In genomic region chr10:30842643-30843437, GRCm38 (mm10) we compare ENCODE assay signal across 8 mouse cellular contexts. TPM values are rescaled to one million over a fixed set of nuclear protein-coding genes. Genes with fewer than 3 reads are reported as not detected.
DNase-seq lines count a peak whose midpoint lies in the region; ATAC-seq and TF ChIP-seq lines count a peak whose summit lies in the region.

Hey2 (minus strand) TSS chr10:30842801.

- intact Hi-C loops in heart, postnatal 25 days (cut with DNase I) = loop anchor here (10.0 kb wide), 2 partner anchors 762 to 1478 kb away; partner anchors contain the start of genes Rnf146 and Rnf217

- peak within 1 kb of the TSS; percentile 51 for H3K9ac ChIP-seq in forebrain, embryonic 16.5 days (replicated peaks; ENCODE audit: low read depth, low read length)
- peak within 1 kb of the TSS; percentile 62 for H3K9ac ChIP-seq in neural tube, embryonic 14.5 days (replicated peaks; ENCODE audit: low read depth, low read length)

- no peak for TF ChIP-seq CTCF in G1E (IDR thresholded peaks at IDR 0.05; ENCODE audit: low read depth, low read length)
- TF ChIP-seq CTCF in cerebellum, adult 2 months (IDR thresholded peaks at IDR 0.05; ENCODE audit: borderline replicate concordance, insufficient read depth, low read depth, low read length) = no peak
- no peak for TF ChIP-seq CTCF in testis, adult 2 months (IDR thresholded peaks at IDR 0.05; ENCODE audit: control insufficient read depth, insufficient read depth, insufficient replicate concordance, low read depth, low read length)

- peak within 1 kb of the TSS; percentile 72 for H3K4me3 ChIP-seq in G1E (ENCODE audit: low read depth, low read length)
- peak within 1 kb of the TSS; percentile 91 for H3K4me3 ChIP-seq in cerebellum, adult 2 months (replicated peaks; ENCODE audit: insufficient read depth, low read depth, low read length)
- H3K4me3 ChIP-seq in forebrain, embryonic 16.5 days (replicated peaks; ENCODE audit: low read length) = peak within 1 kb of the TSS; percentile 77
- H3K4me3 ChIP-seq in neural tube, embryonic 14.5 days (ENCODE audit: low read depth, low read length) = peak within 1 kb of the TSS; percentile 74
- H3K4me3 ChIP-seq in testis, adult 2 months (ENCODE audit: control insufficient read depth, low read depth, low read length) = peak within 1 kb of the TSS; percentile 89

- peak within 1 kb of the TSS; percentile 67 for H3K4me2 ChIP-seq in forebrain, embryonic 16.5 days (ENCODE audit: low read length)
- H3K4me2 ChIP-seq in neural tube, embryonic 14.5 days (ENCODE audit: low read depth, low read length) = peak within 1 kb of the TSS; percentile 85

- no peaks in the 10 kb centered on the region for H3K9me3 ChIP-seq in G1E (replicated peaks)
- H3K9me3 ChIP-seq in forebrain, embryonic 16.5 days (ENCODE audit: control insufficient read depth, low read length) = no peaks in the 10 kb centered on the region
- no peaks in the 10 kb centered on the region for H3K9me3 ChIP-seq in neural tube, embryonic 14.5 days (ENCODE audit: control insufficient read depth, low read length)

- peak; percentile 86 for DNase-seq in G1E (ENCODE audit: low spot score)
- peak; percentile 98 to 99 for DNase-seq in cerebellum, adult 2 months
- peak; percentile 95 for DNase-seq in heart, postnatal 25 days (ENCODE audit: low spot score)
- DNase-seq in layer of hippocampus, adult 18-20 months (ENCODE audit: low spot score in 2 of 2) = peak; percentile 96 to 99
- peak; percentile 97 to 98 for DNase-seq in lung, adult 18-20 months

- 1% methylated on average over 70 of the region's 70 CpGs for WGBS in cerebellum, adult 2 months
- WGBS in forebrain, embryonic 16.5 days = under 1% methylated on average over 66 of the region's 70 CpGs
- under 1% methylated on average over 66 of the region's 70 CpGs for WGBS in neural tube, embryonic 14.5 days

- H3K4me1 ChIP-seq in G1E (ENCODE audit: insufficient read depth, low read depth, low read length) = peaks cover 17% of the 10 kb centered on the region
- peaks cover 5% of the 10 kb centered on the region; the same call in 1 of the 2 replicates for H3K4me1 ChIP-seq in cerebellum, adult 2 months (ENCODE audit: control insufficient read depth, insufficient read depth, low read length)
- peaks cover 21% of the 10 kb centered on the region for H3K4me1 ChIP-seq in forebrain, embryonic 16.5 days (replicated peaks; ENCODE audit: control insufficient read depth, insufficient read depth, low read length)
- H3K4me1 ChIP-seq in neural tube, embryonic 14.5 days (ENCODE audit: control insufficient read depth, insufficient read depth, low read length) = peaks cover 11% of the 10 kb centered on the region; the same call in 1 of the 2 replicates
- peaks cover 21% of the 10 kb centered on the region for H3K4me1 ChIP-seq in testis, adult 2 months (ENCODE audit: control insufficient read depth, insufficient read depth, low read length)

- no peaks in the 10 kb centered on the region for H3K36me3 ChIP-seq in G1E (replicated peaks)
- no peaks in the 10 kb centered on the region for H3K36me3 ChIP-seq in forebrain, embryonic 16.5 days (ENCODE audit: control insufficient read depth, insufficient read depth)
- no peaks in the 10 kb centered on the region for H3K36me3 ChIP-seq in neural tube, embryonic 14.5 days (ENCODE audit: control insufficient read depth, insufficient read depth, low read length)
- no peaks in the 10 kb centered on the region for H3K36me3 ChIP-seq in testis, adult 2 months (ENCODE audit: control insufficient read depth, insufficient read depth, low read length)

- ATAC-seq in G1E (ENCODE audit: extremely low read depth, insufficient number of reproducible peaks, low FRiP score, poor library complexity, severe bottlenecking) = peak; percentile 99
- ATAC-seq in forebrain, embryonic 16.5 days = peak; percentile 99
- peak; percentile 100 for ATAC-seq in neural tube, embryonic 14.5 days (ENCODE audit: low read depth)

- no peak within 1 kb of the TSS for H3K27ac ChIP-seq in cerebellum, adult 2 months (ENCODE audit: insufficient read depth, low read length)
- H3K27ac ChIP-seq in forebrain, embryonic 16.5 days (ENCODE audit: low read length) = no peak within 1 kb of the TSS
- peak within 1 kb of the TSS; percentile 50 for H3K27ac ChIP-seq in neural tube, embryonic 14.5 days (ENCODE audit: low read depth, low read length)
- no peak within 1 kb of the TSS for H3K27ac ChIP-seq in testis, adult 2 months (ENCODE audit: control insufficient read depth, insufficient read depth, low read depth, low read length)

- H3K27me3 ChIP-seq in G1E (ENCODE audit: insufficient read depth, low read length) = peaks cover 37% of the 10 kb centered on the region
- H3K27me3 ChIP-seq in cerebellum, adult 2 months (ENCODE audit: control insufficient read depth, insufficient read depth, low read length) = no peaks in the 10 kb centered on the region
- peaks cover 20% of the 10 kb centered on the region for H3K27me3 ChIP-seq in forebrain, embryonic 16.5 days (replicated peaks; ENCODE audit: control insufficient read depth, insufficient read depth, low read length)
- H3K27me3 ChIP-seq in neural tube, embryonic 14.5 days (ENCODE audit: control insufficient read depth, insufficient read depth, low read length) = peaks cover 22% of the 10 kb centered on the region
- H3K27me3 ChIP-seq in testis, adult 2 months (ENCODE audit: control insufficient read depth, insufficient read depth, low read length) = no peaks in the 10 kb centered on the region

- no peak for TF ChIP-seq POLR2A in cerebellum, adult 2 months (IDR thresholded peaks at IDR 0.05; ENCODE audit: borderline replicate concordance, insufficient read depth, low read length)
- TF ChIP-seq POLR2A in testis, adult 2 months (IDR thresholded peaks at IDR 0.05; ENCODE audit: control insufficient read depth, low read depth, low read length) = no peak

RNA-seq across cellular contexts. Expression of gene Hey2, which starts in this region (rescaled TPM):
- total RNA-seq in G1E (2014; fragmentation: Nextera tagmentation) (not detected in 2 replicates), G1E (2017) (0.44 and 0.52 TPM in 2 replicates)
- 0.02 TPM in 1 of 2 replicates, not detected in the other for polyA plus RNA-seq in G1E (2012)
- polyA plus RNA-seq in cerebellum, adult 2 months (2012; rRNA removed) = 5.9 and 6.2 TPM in 2 replicates
- 3.4 and 3.9 TPM in 2 replicates for polyA plus RNA-seq in forebrain, embryonic 16.5 days (2015; fragmentation: Nextera tagmentation; extraction: Ambion mirVana)
- total RNA-seq in heart, postnatal 25 days (2021) = 1 to 10 TPM; 5.9 to 6.4 TPM
- 1 to 10 TPM; 7.0 to 7.8 TPM for total RNA-seq in layer of hippocampus, adult 18-20 months (2021)
- 6.5 and 9.9 TPM in 2 replicates for polyA plus RNA-seq in neural tube, embryonic 14.5 days (2014; fragmentation: Nextera tagmentation; extraction: Ambion mirVana)
- 0.89 and 1.1 TPM in 2 replicates for polyA plus RNA-seq in testis, adult 2 months (2012; rRNA removed)

Comparison
In these comparisons a context has a peak if more than half of its experiments do, and no peak if none do; other contexts are left out.
1. RNA of gene Hey2 (total RNA-seq): 7.0 to 7.8 TPM in layer of hippocampus, adult 18-20 months and 5.9 to 6.4 TPM in heart, postnatal 25 days; 0.44 to 0.52 TPM in G1E; every median in the first group is over 4 times any median in the second.
2. Peak in DNase-seq, ATAC-seq and H3K4me3 ChIP-seq in G1E; RNA of the gene not detected or under 1 TPM.
3. Peak in every context shown above with its lines, with median percentiles within 50 percentile points of each other: ATAC-seq, DNase-seq and H3K4me3 ChIP-seq.